Mouse (Mus musculus) liver, embryonic 16.5 days (tissue): ENCODE measurements at regions not wholly inside any gene's neighbourhood (a gene's known extent, or its start where the extent isn't known, plus 50 kb on each side); places are given as distances from the start of the nearest gene placed in this dataset.

Source experiments
- ATAC-seq: fragments of 200-750 bp; cut with Nextera tagmentation; 2 replicates; pipeline ENCODE4 v1.8.0; 2017; ENCODE audit warnings: low read depth, mild to moderate bottlenecking, moderate number of reproducible peaks, moderate library complexity
- H3K27ac ChIP-seq: fragments of 300-500 bp; sonication (generic); 2 replicates; pipeline ENCODE4 v1.5.1; 2014; ENCODE audit warnings: mild to moderate bottlenecking, low read length
- H3K27me3 ChIP-seq: fragments of 300-500 bp; sonication (generic); 2 replicates; pipeline ENCODE4 v1.6.1; 2014; ENCODE audit warnings: low read depth, low read length, mixed read lengths; ENCODE audit not compliant: control insufficient read depth, insufficient read depth
- H3K36me3 ChIP-seq: fragments of 300-500 bp; sonication (generic); 2 replicates; pipeline ENCODE4 v1.6.1; 2014; ENCODE audit warnings: mild to moderate bottlenecking; ENCODE audit not compliant: control insufficient read depth, insufficient read depth
- H3K4me1 ChIP-seq: fragments of 300-500 bp; sonication (generic); 2 replicates; pipeline ENCODE4 v1.6.1; 2014; ENCODE audit warnings: low read depth, low read length, mixed read lengths; ENCODE audit not compliant: control insufficient read depth
- H3K4me2 ChIP-seq: fragments of 300-500 bp; sonication (generic); 2 replicates; pipeline ENCODE4 v1.6.1; 2014; ENCODE audit warnings: low read depth, low read length, mixed read lengths
- H3K4me3 ChIP-seq: fragments of 300-500 bp; sonication (generic); 2 replicates; pipeline ENCODE4 v1.5.1; 2014; ENCODE audit warnings: low read depth, mild to moderate bottlenecking, low read length
- H3K9ac ChIP-seq: fragments of 300-500 bp; sonication (generic); 2 replicates; pipeline ENCODE4 v1.6.1; 2014; ENCODE audit warnings: low read depth, low read length
- H3K9me3 ChIP-seq: fragments of 300-500 bp; sonication (generic); replicated peaks from 2 replicates; pipeline ENCODE4 v1.6.1; 2016; ENCODE audit warnings: low read length; ENCODE audit not compliant: control insufficient read depth
- WGBS: fragments of 180-500 bp; shearing (Covaris S2); extraction: QIAGEN DNeasy Blood & Tissue Kit; methylation state at CpG from one replicate; pipeline ENCODE4 v1.1.7; 2014; ENCODE audit not compliant: insufficient replicate concordance; 5-methylcytosine and 5-hydroxymethylcytosine counted together

DNA sequence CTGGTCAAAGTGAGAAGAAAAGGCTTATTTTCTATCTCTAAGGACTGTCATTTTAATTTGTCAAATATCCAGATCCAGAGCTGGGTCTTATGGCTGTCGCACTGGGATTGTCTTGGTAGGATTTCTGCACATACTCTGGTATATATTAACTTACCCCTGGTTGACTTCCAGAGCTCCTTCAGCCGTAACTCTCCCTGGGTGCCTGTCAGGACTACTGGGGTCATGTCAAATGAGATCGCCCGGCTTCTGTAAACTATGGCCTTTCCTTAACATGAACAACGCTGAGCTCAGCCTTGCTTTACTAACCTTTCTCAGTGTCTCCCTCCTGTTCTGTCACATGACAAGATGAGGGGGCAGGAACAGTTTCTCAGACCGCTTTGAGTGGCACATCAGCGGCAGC is 88.1 kb downstream of the Lrrc30 start:
- ATAC-seq, result no peak
- H3K36me3 ChIP-seq, result no peaks in the 10 kb centered on the region
- no peak overlapping the region for H3K27ac ChIP-seq
- H3K4me1 ChIP-seq, result no peaks in the 10 kb centered on the region
- no peak overlapping the region for H3K4me3 ChIP-seq
- H3K27me3 ChIP-seq, result no peaks in the 10 kb centered on the region
- no peak overlapping the region for H3K9ac ChIP-seq
- H3K9me3 ChIP-seq, result no peaks in the 10 kb centered on the region
- WGBS, result 64% methylated on average over 7 of the region's 7 CpGs
- H3K4me2 ChIP-seq, result no peak overlapping the region

DNA sequence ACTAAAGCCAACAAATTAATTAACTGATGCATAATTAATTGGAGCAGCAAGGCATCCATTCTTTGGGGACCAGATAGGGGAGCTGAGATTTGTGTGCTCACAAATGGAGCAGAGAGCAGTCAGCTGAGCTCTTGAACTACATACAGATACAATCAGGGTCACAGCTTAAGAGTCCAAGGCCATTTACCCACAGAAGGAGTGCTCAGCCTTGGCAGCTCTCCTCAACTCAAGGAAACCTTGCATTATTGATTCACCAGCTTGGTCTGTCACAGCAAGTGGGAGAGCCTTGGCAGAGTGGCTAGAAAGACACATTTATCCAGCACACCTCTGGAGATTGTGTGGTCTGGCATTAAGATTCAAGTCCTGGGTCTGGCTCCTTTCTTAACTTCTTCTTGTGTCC is 100.2 kb downstream of the Lrrc30 start:
- no peak overlapping the region for H3K4me3 ChIP-seq
- H3K4me2 ChIP-seq, result no peak overlapping the region
- H3K4me1 ChIP-seq, result no peaks in the 10 kb centered on the region
- no peaks in the 10 kb centered on the region for H3K9me3 ChIP-seq
- H3K27ac ChIP-seq, result no peak overlapping the region
- H3K9ac ChIP-seq, result no peak overlapping the region
- no peaks in the 10 kb centered on the region for H3K27me3 ChIP-seq
- H3K36me3 ChIP-seq, result no peaks in the 10 kb centered on the region
- no peak for ATAC-seq

DNA sequence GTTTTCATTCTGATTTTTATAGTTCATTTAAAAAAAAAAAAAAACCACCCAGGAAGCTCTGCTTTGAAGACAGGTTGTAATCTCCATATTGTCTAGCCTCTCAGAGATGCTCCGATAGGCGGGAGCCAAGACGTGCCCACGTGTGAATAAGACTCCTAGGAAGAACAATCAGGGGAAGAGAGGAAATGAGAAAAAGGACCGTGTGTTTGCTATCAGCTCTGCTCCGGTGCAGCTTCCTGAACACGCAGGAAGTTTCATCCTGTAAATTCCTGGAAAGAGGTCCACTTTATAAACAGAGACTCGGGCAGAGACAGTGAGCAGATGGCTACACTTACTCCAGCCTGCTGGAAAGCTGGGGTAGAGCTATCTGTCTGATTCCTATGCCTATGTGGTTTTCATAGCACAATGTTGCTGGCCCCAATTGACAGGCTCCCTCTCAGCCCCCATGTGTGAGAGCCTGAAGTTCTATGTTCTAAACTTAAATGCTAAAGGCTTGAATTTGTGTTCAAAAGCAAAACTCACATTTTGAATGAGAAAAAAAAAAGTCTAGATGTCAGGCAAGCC is 111.6 kb downstream of the Lrrc30 start:
- no peak for ATAC-seq
- H3K4me1 ChIP-seq, result no peaks in the 10 kb centered on the region
- no peak overlapping the region for H3K9ac ChIP-seq
- no peak overlapping the region for H3K4me3 ChIP-seq
- H3K4me2 ChIP-seq, result no peak overlapping the region
- no peaks in the 10 kb centered on the region for H3K9me3 ChIP-seq
- WGBS, result 29% methylated on average over 8 of the region's 8 CpGs
- H3K27me3 ChIP-seq, result no peaks in the 10 kb centered on the region
- H3K36me3 ChIP-seq, result no peaks in the 10 kb centered on the region
- no peak overlapping the region for H3K27ac ChIP-seq

DNA sequence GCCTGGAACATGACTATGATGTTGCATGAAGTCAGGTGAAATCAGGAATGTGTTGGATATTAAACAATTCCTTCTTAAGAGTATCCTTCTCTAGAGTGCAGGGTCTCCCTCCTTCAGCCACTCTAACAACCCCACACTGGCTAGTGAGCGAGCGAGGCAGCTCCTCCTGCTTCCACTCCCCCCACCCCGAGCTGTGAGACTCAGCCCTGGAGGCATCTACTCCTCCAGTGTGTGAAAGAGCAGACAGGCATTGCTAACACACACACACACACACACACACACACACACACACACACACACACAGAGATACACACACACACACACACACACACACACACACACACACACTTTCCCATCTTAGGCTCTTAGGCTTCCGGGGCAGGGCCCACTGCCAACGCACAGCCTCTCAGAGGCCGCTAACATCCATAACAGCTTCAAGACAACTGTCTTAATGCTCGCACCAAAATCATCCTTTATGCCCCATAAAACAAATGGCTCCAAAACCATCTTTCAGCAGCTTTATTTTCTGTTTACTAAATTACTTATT is 116.8 kb downstream of the Lrrc30 start:
- Histone ChIP-seq H3K27ac (no peak overlapping the region), H3K27me3 (no peaks in the 10 kb centered on the region), H3K36me3 (no peaks in the 10 kb centered on the region), H3K4me1 (no peaks in the 10 kb centered on the region), H3K4me2 (no peak overlapping the region), H3K9ac (no peak overlapping the region), H3K9me3 (no peaks in the 10 kb centered on the region), H3K4me3 (no peak overlapping the region)
- ATAC-seq, result no peak
- 61% methylated on average over 7 of the region's 7 CpGs for WGBS

DNA sequence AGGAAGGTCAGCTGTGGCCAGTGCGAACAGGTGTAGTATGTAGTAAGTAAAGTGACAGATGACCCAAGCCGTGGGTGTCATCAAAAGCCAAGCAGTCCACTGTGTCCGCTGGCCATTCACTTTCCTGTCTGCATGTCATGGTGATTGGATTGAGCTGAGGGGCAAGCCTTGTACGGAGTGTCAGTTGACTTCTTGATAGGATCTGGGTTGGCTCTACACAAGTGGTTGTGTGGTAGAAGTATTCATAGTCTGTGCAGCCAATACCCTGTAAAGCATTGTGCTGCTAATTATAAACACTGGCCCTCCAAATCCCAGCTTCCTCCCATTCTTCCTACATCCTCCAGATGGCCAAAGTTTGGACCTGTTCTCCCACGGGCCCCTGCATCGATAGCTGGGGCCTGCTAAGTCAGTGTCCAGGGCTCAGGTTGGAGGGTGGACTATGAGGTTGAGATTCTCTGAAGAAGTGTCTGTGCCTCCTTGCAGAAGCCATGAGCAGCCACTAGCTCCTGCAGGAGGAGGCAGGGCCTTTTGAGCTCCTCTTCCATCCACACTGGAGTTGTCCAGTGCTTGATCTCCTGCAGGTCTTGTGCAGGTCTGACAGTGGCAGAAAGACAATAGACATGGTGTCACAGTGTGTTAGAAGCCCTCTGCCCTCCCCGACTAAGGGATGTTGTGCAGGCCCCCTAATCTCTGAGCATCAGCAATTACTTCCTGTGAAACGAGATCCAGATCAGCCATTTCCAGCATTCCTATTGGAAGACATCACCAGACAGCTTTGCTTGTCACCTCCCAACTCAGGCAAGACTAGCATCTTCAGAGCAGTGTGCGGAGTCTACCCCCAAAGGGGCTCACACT is 117.9 kb downstream of the Lrrc30 start:
- H3K4me2 ChIP-seq, result no peak overlapping the region
- no peak overlapping the region for H3K9ac ChIP-seq
- 51% methylated on average over 9 of the region's 9 CpGs for WGBS
- no peak overlapping the region for H3K4me3 ChIP-seq
- H3K27ac ChIP-seq, result no peak overlapping the region
- no peaks in the 10 kb centered on the region for H3K9me3 ChIP-seq
- no peaks in the 10 kb centered on the region for H3K4me1 ChIP-seq
- H3K36me3 ChIP-seq, result no peaks in the 10 kb centered on the region
- no peak for ATAC-seq
- H3K27me3 ChIP-seq, result no peaks in the 10 kb centered on the region

DNA sequence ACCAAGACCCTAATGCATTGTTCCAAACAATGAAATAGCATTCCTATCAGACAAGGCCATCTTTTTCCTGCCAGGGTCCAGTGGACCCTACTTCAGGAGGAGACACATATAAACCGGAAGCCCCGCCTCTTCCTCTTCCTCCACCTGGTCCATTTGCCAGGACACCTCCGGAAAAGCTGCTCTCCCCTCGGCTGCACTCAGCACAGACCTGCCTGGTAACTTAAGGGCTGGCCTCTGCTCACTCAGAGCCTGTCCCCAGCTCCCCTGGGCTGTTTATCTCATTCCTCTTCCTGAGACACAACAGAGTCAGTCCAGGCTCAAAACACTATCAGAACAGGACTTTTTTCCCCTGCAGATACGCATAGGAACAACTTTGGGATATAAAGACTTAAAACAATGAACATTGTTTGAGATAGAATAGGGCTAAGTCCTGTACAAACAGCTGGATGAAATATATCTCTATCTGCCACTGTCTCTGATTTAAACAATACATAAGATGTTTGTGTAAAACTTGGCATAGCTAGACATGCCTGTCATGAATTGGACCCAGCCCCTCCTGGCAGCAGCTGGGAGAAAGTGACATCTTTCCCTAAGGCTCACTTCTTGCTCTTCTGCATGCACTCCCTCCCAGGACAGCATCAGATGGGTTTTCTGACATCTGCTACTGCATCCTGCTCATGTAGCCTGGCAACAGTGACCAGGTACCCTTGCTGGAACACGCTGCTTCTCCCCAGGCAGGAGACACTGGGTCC is 119.6 kb downstream of the Lrrc30 start:
- ATAC-seq, result peak; percentile 56
- WGBS, result 26% methylated on average over 6 of the region's 6 CpGs
- H3K27me3 ChIP-seq, result no peaks in the 10 kb centered on the region

DNA sequence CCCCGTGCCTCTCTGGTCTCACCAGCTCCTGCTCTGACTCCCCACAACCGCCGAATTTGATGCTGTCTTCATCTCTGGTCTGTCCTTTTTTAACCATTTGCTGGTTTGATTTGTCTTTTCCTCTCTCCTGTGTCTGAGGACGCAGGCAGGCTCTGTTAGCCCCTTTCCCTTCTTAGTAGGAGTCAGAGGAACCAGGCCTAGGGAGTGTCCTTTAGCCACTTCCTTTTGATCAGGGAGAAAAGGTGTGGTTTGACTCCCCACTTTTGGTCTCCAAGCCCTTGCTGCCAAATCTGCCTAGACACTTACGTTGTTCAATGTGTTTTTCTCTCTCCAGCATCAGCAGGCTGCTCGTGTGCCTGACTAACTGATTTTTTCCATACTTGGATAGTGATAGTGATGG is 120.5 kb downstream of the Lrrc30 start:
- no peaks in the 10 kb centered on the region for H3K27me3 ChIP-seq
- no peaks in the 10 kb centered on the region for H3K9me3 ChIP-seq
- no peaks in the 10 kb centered on the region for H3K4me1 ChIP-seq
- H3K27ac ChIP-seq, result no peak overlapping the region
- WGBS, result 33% methylated on average over 6 of the region's 6 CpGs
- no peaks in the 10 kb centered on the region for H3K36me3 ChIP-seq
- ATAC-seq, result no peak
- no peak overlapping the region for H3K4me3 ChIP-seq
- no peak overlapping the region for H3K4me2 ChIP-seq
- H3K9ac ChIP-seq, result no peak overlapping the region

More for the DNA sequence above, 119.6 kb downstream of the Lrrc30 start:
- no peaks in the 10 kb centered on the region for H3K9me3 ChIP-seq
- H3K4me1 ChIP-seq, result no peaks in the 10 kb centered on the region
- H3K4me3 ChIP-seq, result no peak overlapping the region
- no peaks in the 10 kb centered on the region for H3K36me3 ChIP-seq
- no peak overlapping the region for H3K27ac ChIP-seq
- no peak overlapping the region for H3K4me2 ChIP-seq
- no peak overlapping the region for H3K9ac ChIP-seq

DNA sequence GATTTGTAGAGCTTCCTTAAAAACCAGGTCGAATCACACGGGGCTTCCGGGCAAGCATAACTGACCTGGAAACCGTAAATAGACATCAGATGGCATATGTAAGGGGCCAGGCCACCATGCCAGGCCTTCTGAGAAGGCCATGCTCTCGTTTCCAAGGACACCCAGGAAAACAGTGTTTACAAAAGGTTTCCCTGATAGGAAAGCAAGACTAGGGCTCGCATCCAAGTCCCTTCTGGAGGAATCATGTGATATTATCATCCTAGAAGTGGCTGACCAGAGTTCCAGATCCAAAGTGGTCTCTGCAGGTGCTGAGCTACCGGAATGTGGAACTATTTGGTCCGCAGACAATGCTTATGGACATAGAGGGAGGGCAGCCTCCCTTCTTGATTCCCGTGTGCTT is 122.6 kb downstream of the Lrrc30 start:
- H3K36me3 ChIP-seq, result no peaks in the 10 kb centered on the region
- no peak overlapping the region for H3K27ac ChIP-seq
- no peak overlapping the region for H3K4me2 ChIP-seq
- WGBS, result 65% methylated on average over 9 of the region's 9 CpGs
- no peak overlapping the region for H3K9ac ChIP-seq
- no peak for ATAC-seq
- H3K4me3 ChIP-seq, result no peak overlapping the region
- no peaks in the 10 kb centered on the region for H3K9me3 ChIP-seq
- H3K27me3 ChIP-seq, result no peaks in the 10 kb centered on the region
- H3K4me1 ChIP-seq, result no peaks in the 10 kb centered on the region
